Mouse (Mus musculus): ENCODE data around the gene Gzmm. TPM values are rescaled to one million over a fixed set of nuclear protein-coding genes. Genes with fewer than 3 reads are reported as not detected.

The Gzmm gene
- total RNA-seq, 1 experiment, result 2.5 TPM

- H3K27ac ChIP-seq (ENCODE audit: insufficient read depth, low read depth, low read length, poor library complexity, severe bottlenecking), result no peak overlapping the region
- H3K4me1 ChIP-seq (ENCODE audit: control insufficient read depth in 2 of 2, insufficient read depth in 2 of 2, low read length in 2 of 2, poor library complexity in 1 of 2), result no peaks in the 10 kb centered on the region; a peak in 1 of 4 replicates
Measured at GRCm38 (mm10) chr10:79654946-79655395, 33.8 kb upstream of the Gzmm start.

DNA sequence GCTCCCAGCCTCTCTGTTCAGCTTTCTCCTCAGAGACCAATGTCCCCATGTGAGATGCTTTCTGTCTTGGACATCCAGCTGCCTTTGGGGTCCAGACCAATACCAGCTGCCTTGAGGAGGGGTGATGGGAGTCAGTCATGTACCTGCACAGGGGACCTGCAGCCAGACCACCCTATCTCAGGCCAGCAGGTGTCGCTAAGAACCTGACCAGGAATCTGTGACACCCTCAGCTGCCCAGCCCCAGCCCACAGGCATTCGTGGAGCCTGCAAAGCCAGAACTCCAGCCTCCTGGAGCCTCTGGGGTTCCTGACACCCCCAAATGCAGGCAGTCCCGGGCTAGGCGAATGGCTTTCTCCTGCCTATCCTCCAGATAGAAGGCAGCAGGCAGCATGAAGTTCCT lies 30.0 kb upstream of the Gzmm start:
- Histone ChIP-seq H3K9ac (ENCODE audit: insufficient read depth, low read depth, low read length, poor library complexity, severe bottlenecking) (no peak overlapping the region), H3K4me1 (ENCODE audit: control insufficient read depth in 2 of 2, insufficient read depth in 2 of 2, low read length in 2 of 2, poor library complexity in 1 of 2) (peaks cover 2 to 14% of the 10 kb centered on the region in 2 experiments; a peak in 2 of 4 replicates), H3K36me3 (ENCODE audit: control insufficient read depth, insufficient read depth, low read length, poor library complexity, severe bottlenecking) (no peaks in the 10 kb centered on the region), H3K9me3 (ENCODE audit: control insufficient read depth, insufficient read depth, low read depth, low read length) (no peaks in the 10 kb centered on the region), H3K27ac (ENCODE audit: insufficient read depth, low read depth, low read length, poor library complexity, severe bottlenecking) (no peak overlapping the region), H3K4me3 (ENCODE audit: insufficient read depth in 1 of 2, low read depth in 1 of 2, low read length in 2 of 2, poor library complexity in 1 of 2, severe bottlenecking in 1 of 2) (no peak overlapping the region)
- in situ Hi-C loops (cut with MboI; ENCODE audit: low sequenced_read_pairs in 2 of 2, unreplicated experiment in 2 of 2), result loop anchor here in 1 of 2 experiments (10.0 kb wide), 1 partner anchor 64 kb away; no protein-coding TSS in a partner anchor
- TF ChIP-seq MAFK (IDR thresholded peaks at IDR 0.05; ENCODE audit: insufficient read depth, low read depth, low read length), result no peak
- TF ChIP-seq CHD2 (IDR thresholded peaks at IDR 0.05; ENCODE audit: low read depth, low read length), result no peak
- TF ChIP-seq ZC3H11A (IDR thresholded peaks at IDR 0.05; ENCODE audit: borderline replicate concordance, low read depth, low read length), result no peak
- TF ChIP-seq HCFC1 (IDR thresholded peaks at IDR 0.05; ENCODE audit: borderline replicate concordance, insufficient read depth, low read length), result no peak
- TF ChIP-seq ZNF384 (IDR thresholded peaks at IDR 0.05; ENCODE audit: low read depth, low read length), result no peak
- DNase-seq (ENCODE audit: low read depth, low spot score), result no peak

More at GRCm38 (mm10) chr10:79654946-79655395, 33.8 kb upstream of the Gzmm start:
- Histone ChIP-seq H3K4me3 (ENCODE audit: insufficient read depth in 1 of 2, low read depth in 1 of 2, low read length in 2 of 2, poor library complexity in 1 of 2, severe bottlenecking in 1 of 2) (no peak overlapping the region), H3K36me3 (ENCODE audit: control insufficient read depth, insufficient read depth, low read length, poor library complexity, severe bottlenecking) (no peaks in the 10 kb centered on the region), H3K9ac (ENCODE audit: insufficient read depth, low read depth, low read length, poor library complexity, severe bottlenecking) (no peak overlapping the region), H3K9me3 (ENCODE audit: control insufficient read depth, insufficient read depth, low read depth, low read length) (no peaks in the 10 kb centered on the region)
- DNase-seq (ENCODE audit: low read depth, low spot score), result no peak
- TF ChIP-seq ZNF384 (IDR thresholded peaks at IDR 0.05; ENCODE audit: low read depth, low read length) (no peak), ZC3H11A (IDR thresholded peaks at IDR 0.05; ENCODE audit: borderline replicate concordance, low read depth, low read length) (no peak), HCFC1 (IDR thresholded peaks at IDR 0.05; ENCODE audit: borderline replicate concordance, insufficient read depth, low read length) (no peak), MAFK (IDR thresholded peaks at IDR 0.05; ENCODE audit: insufficient read depth, low read depth, low read length) (no peak), CHD2 (IDR thresholded peaks at IDR 0.05; ENCODE audit: low read depth, low read length) (no peak)
- in situ Hi-C loops (cut with MboI; ENCODE audit: low sequenced_read_pairs in 2 of 2, unreplicated experiment in 2 of 2), result loop anchor here in 1 of 2 experiments (10.0 kb wide), 1 partner anchor 60 kb away; no protein-coding TSS in a partner anchor

DNA sequence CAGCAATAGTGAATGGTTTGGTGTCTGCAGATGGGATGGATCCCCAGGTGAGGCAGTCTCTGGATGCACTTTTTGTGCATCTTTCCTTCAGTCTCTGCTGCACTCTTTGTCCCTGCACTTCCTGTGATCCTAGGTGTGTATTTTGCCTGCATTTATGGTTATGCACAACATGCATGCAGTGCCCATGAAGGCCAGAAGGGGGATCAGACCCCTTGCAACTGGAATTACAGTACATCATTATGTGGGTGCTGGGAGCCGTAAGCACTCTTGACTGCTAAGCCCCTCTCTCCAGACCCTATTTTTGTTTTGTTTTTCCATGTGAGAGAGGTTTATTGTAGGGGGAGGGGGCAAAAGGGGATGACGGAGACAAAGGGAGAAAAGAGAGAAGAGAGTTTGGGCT lies 28.5 kb upstream of the Gzmm start:
- Histone ChIP-seq H3K9ac (ENCODE audit: insufficient read depth, low read depth, low read length, poor library complexity, severe bottlenecking) (no peak overlapping the region), H3K36me3 (ENCODE audit: control insufficient read depth, insufficient read depth, low read length, poor library complexity, severe bottlenecking) (no peaks in the 10 kb centered on the region), H3K4me3 (ENCODE audit: insufficient read depth in 1 of 2, low read depth in 1 of 2, low read length in 2 of 2, poor library complexity in 1 of 2, severe bottlenecking in 1 of 2) (no peak overlapping the region), H3K27ac (ENCODE audit: insufficient read depth, low read depth, low read length, poor library complexity, severe bottlenecking) (no peak overlapping the region), H3K4me1 (ENCODE audit: control insufficient read depth in 2 of 2, insufficient read depth in 2 of 2, low read length in 2 of 2, poor library complexity in 1 of 2) (peaks cover 4 to 25% of the 10 kb centered on the region in 2 experiments; a peak in 3 of 4 replicates), H3K9me3 (ENCODE audit: control insufficient read depth, insufficient read depth, low read depth, low read length) (no peaks in the 10 kb centered on the region)
- no peak for TF ChIP-seq HCFC1 (IDR thresholded peaks at IDR 0.05; ENCODE audit: borderline replicate concordance, insufficient read depth, low read length)
- TF ChIP-seq MAFK (IDR thresholded peaks at IDR 0.05; ENCODE audit: insufficient read depth, low read depth, low read length), result no peak
- TF ChIP-seq CHD2 (IDR thresholded peaks at IDR 0.05; ENCODE audit: low read depth, low read length), result no peak
- no peak for TF ChIP-seq ZNF384 (IDR thresholded peaks at IDR 0.05; ENCODE audit: low read depth, low read length)
- no peak for TF ChIP-seq ZC3H11A (IDR thresholded peaks at IDR 0.05; ENCODE audit: borderline replicate concordance, low read depth, low read length)
- in situ Hi-C loops (cut with MboI; ENCODE audit: low sequenced_read_pairs in 2 of 2, unreplicated experiment in 2 of 2), result no loop called here
- no peak for DNase-seq (ENCODE audit: low read depth, low spot score)

GRCm38 (mm10) chr10:79661861-79662260 lies 27.0 kb upstream of the Gzmm start:
- Histone ChIP-seq H3K9ac (ENCODE audit: insufficient read depth, low read depth, low read length, poor library complexity, severe bottlenecking) (peak overlapping the region; percentile 52; the same call in 1 of the 2 replicates), H3K9me3 (ENCODE audit: control insufficient read depth, insufficient read depth, low read depth, low read length) (no peaks in the 10 kb centered on the region), H3K4me1 (ENCODE audit: control insufficient read depth in 2 of 2, insufficient read depth in 2 of 2, low read length in 2 of 2, poor library complexity in 1 of 2) (peaks cover 4 to 25% of the 10 kb centered on the region in 2 experiments; a peak in 3 of 4 replicates), H3K27ac (ENCODE audit: insufficient read depth, low read depth, low read length, poor library complexity, severe bottlenecking) (peak overlapping the region; percentile 27; the same call in 1 of the 2 replicates), H3K36me3 (ENCODE audit: control insufficient read depth, insufficient read depth, low read length, poor library complexity, severe bottlenecking) (no peaks in the 10 kb centered on the region), H3K4me3 (ENCODE audit: insufficient read depth in 1 of 2, low read depth in 1 of 2, low read length in 2 of 2, poor library complexity in 1 of 2, severe bottlenecking in 1 of 2) (peak overlapping the region; percentile 38 to 46; a peak in 3 of 4 replicates)
- TF ChIP-seq MAFK (IDR thresholded peaks at IDR 0.05; ENCODE audit: insufficient read depth, low read depth, low read length) (no peak), HCFC1 (IDR thresholded peaks at IDR 0.05; ENCODE audit: borderline replicate concordance, insufficient read depth, low read length) (no peak), CHD2 (IDR thresholded peaks at IDR 0.05; ENCODE audit: low read depth, low read length) (no peak), ZNF384 (IDR thresholded peaks at IDR 0.05; ENCODE audit: low read depth, low read length) (no peak), ZC3H11A (IDR thresholded peaks at IDR 0.05; ENCODE audit: borderline replicate concordance, low read depth, low read length) (no peak)
- DNase-seq (ENCODE audit: low read depth, low spot score), result no peak
- in situ Hi-C loops (cut with MboI; ENCODE audit: low sequenced_read_pairs in 2 of 2, unreplicated experiment in 2 of 2), result no loop called here
